Mouse (Mus musculus): ENCODE measurements at regions not wholly inside any gene's neighbourhood (a gene's known extent, or its start where the extent isn't known, plus 50 kb on each side); places are given as distances from the start of the nearest gene placed in this dataset.

DNA sequence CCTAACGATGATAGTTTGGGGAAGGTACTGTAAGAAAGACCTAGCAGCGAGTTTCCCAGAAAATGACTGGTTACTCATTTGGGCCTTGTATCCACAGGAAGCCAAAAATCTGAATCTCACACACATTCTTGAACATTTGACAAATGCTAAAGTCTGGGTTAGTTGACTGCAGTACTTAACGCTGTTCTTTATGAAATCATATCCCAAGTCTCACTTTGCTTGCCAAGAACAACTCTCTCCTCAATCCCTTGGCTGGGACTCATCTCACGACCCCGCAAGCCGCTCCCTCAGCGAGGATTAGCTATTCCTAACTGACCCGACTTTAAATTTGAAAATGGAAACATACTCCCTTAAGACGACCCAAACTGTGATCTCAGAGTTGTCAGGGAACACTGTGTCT is 54.8 kb upstream of the Skap2 start:
- Histone ChIP-seq H3K4me3 (ENCODE audit: low read depth, low read length) (no peak overlapping the region), H3K27ac (replicated peaks; ENCODE audit: low read depth, low read length) (no peak overlapping the region), H3K4me1 (ENCODE audit: control insufficient read depth, insufficient read depth, low read length) (no peaks in the 10 kb centered on the region), H3K27me3 (ENCODE audit: control insufficient read depth, insufficient read depth, low read length) (no peaks in the 10 kb centered on the region), H3K9ac (replicated peaks; ENCODE audit: low read length) (no peak overlapping the region), H3K9me3 (replicated peaks; ENCODE audit: control insufficient read depth, low read length) (no peaks in the 10 kb centered on the region), H3K36me3 (replicated peaks; ENCODE audit: control insufficient read depth, insufficient read depth, low read depth, low read length) (no peaks in the 10 kb centered on the region), H3K4me2 (ENCODE audit: low read depth, low read length) (no peak overlapping the region)
- ATAC-seq (replicated peaks; ENCODE audit: insufficient number of reproducible peaks, low FRiP score, low TSS enrichment, low read depth) (no peak), DNase-seq (ENCODE audit: low spot score) (no peak)
- WGBS: 77% methylated on average over 9 of the region's 9 CpGs

- Histone ChIP-seq H3K27ac (replicated peaks; ENCODE audit: low read depth, low read length) (no peak overlapping the region), H3K4me1 (ENCODE audit: control insufficient read depth, insufficient read depth, low read length) (no peaks in the 10 kb centered on the region), H3K4me2 (ENCODE audit: low read depth, low read length) (no peak overlapping the region), H3K27me3 (ENCODE audit: control insufficient read depth, insufficient read depth, low read length) (no peaks in the 10 kb centered on the region), H3K36me3 (replicated peaks; ENCODE audit: control insufficient read depth, insufficient read depth, low read depth, low read length) (no peaks in the 10 kb centered on the region), H3K9ac (replicated peaks; ENCODE audit: low read length) (no peak overlapping the region), H3K9me3 (replicated peaks; ENCODE audit: control insufficient read depth, low read length) (no peaks in the 10 kb centered on the region), H3K4me3 (ENCODE audit: low read depth, low read length) (no peak overlapping the region)
- 86% methylated on average over 10 of the region's 10 CpGs for WGBS
- DNase-seq (ENCODE audit: low spot score) (no peak), ATAC-seq (replicated peaks; ENCODE audit: insufficient number of reproducible peaks, low FRiP score, low TSS enrichment, low read depth) (no peak)
Measured at GRCm38 (mm10) chr6:52065652-52066051, 53.3 kb upstream of the Skap2 start.

- Histone ChIP-seq H3K4me1 (ENCODE audit: control insufficient read depth, insufficient read depth, low read length) (no peaks in the 10 kb centered on the region), H3K27me3 (ENCODE audit: control insufficient read depth, insufficient read depth, low read length) (no peaks in the 10 kb centered on the region), H3K4me3 (ENCODE audit: low read depth, low read length) (no peak overlapping the region), H3K9me3 (replicated peaks; ENCODE audit: control insufficient read depth, low read length) (no peaks in the 10 kb centered on the region), H3K36me3 (replicated peaks; ENCODE audit: control insufficient read depth, insufficient read depth, low read depth, low read length) (no peaks in the 10 kb centered on the region), H3K27ac (replicated peaks; ENCODE audit: low read depth, low read length) (no peak overlapping the region), H3K9ac (replicated peaks; ENCODE audit: low read length) (no peak overlapping the region), H3K4me2 (ENCODE audit: low read depth, low read length) (no peak overlapping the region)
- DNase-seq (ENCODE audit: low spot score): no peak
- WGBS: 70% methylated on average over 13 of the region's 13 CpGs
- ATAC-seq (replicated peaks; ENCODE audit: insufficient number of reproducible peaks, low FRiP score, low TSS enrichment, low read depth): no peak
Measured at GRCm38 (mm10) chr6:52064176-52065015, 52.0 kb upstream of the Skap2 start.
